Mouse (Mus musculus): Measurements from ENCODE around the gene Mst1r. TPM values are rescaled to one million over a fixed set of nuclear protein-coding genes. Genes with fewer than 3 reads are reported as not detected.

Mst1r gene
- total and polyA plus RNA-seq, 2 experiments from 2014 or later, result 1.2 TPM

GRCm38 (mm10) chr9:107949922-107950235 lies 43.2 kb downstream of the Mst1r start, which contains the start of gene Traip:
Gene Traip, plus strand, starts transcription at chr9:107950136.
- peaks cover 29% of the 10 kb centered on the region for H3K36me3 ChIP-seq (ENCODE audit: insufficient read depth, low read length)
- no peaks in the 10 kb centered on the region for H3K27me3 ChIP-seq (ENCODE audit: insufficient read depth, low read length)
- ATAC-seq (ENCODE audit: low FRiP score) (no peak), DNase-seq (ENCODE audit: low spot score) (no peak)
- peak within 1 kb of the TSS; percentile 70 for H3K27ac ChIP-seq (ENCODE audit: low read depth, low read length)
- peak within 1 kb of the TSS; percentile 49 for H3K4me3 ChIP-seq (ENCODE audit: low read depth, low read length)
- no peak for TF ChIP-seq CTCF (IDR thresholded peaks at IDR 0.05)
- H3K9me3 ChIP-seq (ENCODE audit: low read length), result no peaks in the 10 kb centered on the region
- 92% methylated on average over 10 of the region's 10 CpGs for WGBS
- peak within 1 kb of the TSS; percentile 63 for H3K4me2 ChIP-seq (ENCODE audit: low read depth, low read length, poor library complexity, severe bottlenecking)
- no peaks in the 10 kb centered on the region for H3K4me1 ChIP-seq (ENCODE audit: insufficient read depth, low read length)
- peak within 1 kb of the TSS; percentile 29; the same call in 1 of the 2 replicates for H3K9ac ChIP-seq (replicated peaks; ENCODE audit: low read length, poor library complexity, severe bottlenecking)

- H3K4me3 ChIP-seq (ENCODE audit: low read depth, low read length), result peak overlapping the region; percentile 49
- H3K4me1 ChIP-seq (ENCODE audit: insufficient read depth, low read length), result no peaks in the 10 kb centered on the region
- peak; percentile 90 for ATAC-seq (ENCODE audit: low FRiP score)
- DNase-seq (ENCODE audit: low spot score), result peak; percentile 95
- H3K9me3 ChIP-seq (ENCODE audit: low read length), result no peaks in the 10 kb centered on the region
- WGBS, result 13% methylated on average over 45 of the region's 45 CpGs
- H3K27ac ChIP-seq (ENCODE audit: low read depth, low read length), result peak overlapping the region; percentile 70
- no peak for TF ChIP-seq CTCF (IDR thresholded peaks at IDR 0.05)
- peaks cover 26% of the 10 kb centered on the region for H3K36me3 ChIP-seq (ENCODE audit: insufficient read depth, low read length)
- no peaks in the 10 kb centered on the region for H3K27me3 ChIP-seq (ENCODE audit: insufficient read depth, low read length)
- peak overlapping the region; percentile 63 for H3K4me2 ChIP-seq (ENCODE audit: low read depth, low read length, poor library complexity, severe bottlenecking)
- H3K9ac ChIP-seq (replicated peaks; ENCODE audit: low read length, poor library complexity, severe bottlenecking), result peak overlapping the region; percentile 29; the same call in 1 of the 2 replicates
Measured at GRCm38 (mm10) chr9:107950460-107951355, 44.0 kb downstream of the Mst1r start.

- no peaks in the 10 kb centered on the region for H3K9me3 ChIP-seq (ENCODE audit: low read length)
- no peaks in the 10 kb centered on the region; the same call in 1 of the 2 replicates for H3K36me3 ChIP-seq (ENCODE audit: insufficient read depth, low read length)
- no peak overlapping the region for H3K4me3 ChIP-seq (ENCODE audit: low read depth, low read length)
- WGBS, result 82% methylated on average over 6 of the region's 6 CpGs
- 0 out of 2 replicates have a peak, but pooled peaks cover 7% of the 10 kb centered on the region for H3K4me1 ChIP-seq (ENCODE audit: insufficient read depth, low read length)
- H3K9ac ChIP-seq (replicated peaks; ENCODE audit: low read length, poor library complexity, severe bottlenecking), result no peak overlapping the region
- no peak overlapping the region for H3K4me2 ChIP-seq (ENCODE audit: low read depth, low read length, poor library complexity, severe bottlenecking)
- no peak for TF ChIP-seq CTCF (IDR thresholded peaks at IDR 0.05)
- no peaks in the 10 kb centered on the region for H3K27me3 ChIP-seq (ENCODE audit: insufficient read depth, low read length)
- ATAC-seq (ENCODE audit: low FRiP score) (no peak), DNase-seq (ENCODE audit: low spot score) (no peak)
- no peak overlapping the region for H3K27ac ChIP-seq (ENCODE audit: low read depth, low read length)
Measured at GRCm38 (mm10) chr9:107955613-107956289, 49.1 kb downstream of the Mst1r start.

- 16% methylated on average over 6 of the region's 6 CpGs for WGBS
Measured at GRCm38 (mm10) chr9:107957141-107957540, 50.5 kb downstream of the Mst1r start.

GRCm38 (mm10) chr9:107959896-107960295 lies 53.2 kb downstream of the Mst1r start:
- H3K27ac ChIP-seq (ENCODE audit: low read depth, low read length), result peak overlapping the region; percentile 91
- ATAC-seq (ENCODE audit: low FRiP score), result no peak; the same call in 1 of the 2 replicates
- 39% methylated on average over 6 of the region's 6 CpGs for WGBS

More at GRCm38 (mm10) chr9:107957141-107957540, 50.5 kb downstream of the Mst1r start:
- Histone ChIP-seq H3K9me3 (ENCODE audit: low read length) (no peaks in the 10 kb centered on the region), H3K27ac (ENCODE audit: low read depth, low read length) (peak overlapping the region; percentile 38; the same call in 1 of the 2 replicates), H3K4me2 (ENCODE audit: low read depth, low read length, poor library complexity, severe bottlenecking) (no peak overlapping the region), H3K36me3 (ENCODE audit: insufficient read depth, low read length) (no peaks in the 10 kb centered on the region; the same call in 1 of the 2 replicates), H3K4me3 (ENCODE audit: low read depth, low read length) (no peak overlapping the region), H3K27me3 (ENCODE audit: insufficient read depth, low read length) (no peaks in the 10 kb centered on the region), H3K9ac (replicated peaks; ENCODE audit: low read length, poor library complexity, severe bottlenecking) (no peak overlapping the region), H3K4me1 (ENCODE audit: insufficient read depth, low read length) (peaks cover 16% of the 10 kb centered on the region)
- no peak for ATAC-seq (ENCODE audit: low FRiP score)
- no peak for TF ChIP-seq CTCF (IDR thresholded peaks at IDR 0.05)
- DNase-seq (ENCODE audit: low spot score), result no peak

More at GRCm38 (mm10) chr9:107959896-107960295, 53.2 kb downstream of the Mst1r start:
- no peak for DNase-seq (ENCODE audit: low spot score)
- Histone ChIP-seq H3K4me2 (ENCODE audit: low read depth, low read length, poor library complexity, severe bottlenecking) (no peak overlapping the region), H3K27me3 (ENCODE audit: insufficient read depth, low read length) (no peaks in the 10 kb centered on the region), H3K4me1 (ENCODE audit: insufficient read depth, low read length) (peaks cover 20% of the 10 kb centered on the region), H3K9ac (replicated peaks; ENCODE audit: low read length, poor library complexity, severe bottlenecking) (peak overlapping the region; percentile 33; the same call in 1 of the 2 replicates), H3K36me3 (ENCODE audit: insufficient read depth, low read length) (no peaks in the 10 kb centered on the region; the same call in 1 of the 2 replicates), H3K9me3 (ENCODE audit: low read length) (no peaks in the 10 kb centered on the region), H3K4me3 (ENCODE audit: low read depth, low read length) (no peak overlapping the region)
- TF ChIP-seq CTCF (IDR thresholded peaks at IDR 0.05), result no peak
